Mouse (Mus musculus) ovary, postnatal 10 days (tissue): ENCODE data around the gene Vamp3.
A peak's percentile ranks its signal among the peaks of the same experiment; 100 is the strongest.

Source experiments
- DNase-seq: peaks from one replicate; pipeline ENCODE4 v3.0.0; 2022; ENCODE audit warnings: low spot score

Vamp3 gene

GRCm38 (mm10) chr4:151057347-151058321, at the start of gene Vamp3:
Gene Vamp3 (minus strand): TSS chr4:151057963.
- DNase-seq: peak; percentile 91

DNA sequence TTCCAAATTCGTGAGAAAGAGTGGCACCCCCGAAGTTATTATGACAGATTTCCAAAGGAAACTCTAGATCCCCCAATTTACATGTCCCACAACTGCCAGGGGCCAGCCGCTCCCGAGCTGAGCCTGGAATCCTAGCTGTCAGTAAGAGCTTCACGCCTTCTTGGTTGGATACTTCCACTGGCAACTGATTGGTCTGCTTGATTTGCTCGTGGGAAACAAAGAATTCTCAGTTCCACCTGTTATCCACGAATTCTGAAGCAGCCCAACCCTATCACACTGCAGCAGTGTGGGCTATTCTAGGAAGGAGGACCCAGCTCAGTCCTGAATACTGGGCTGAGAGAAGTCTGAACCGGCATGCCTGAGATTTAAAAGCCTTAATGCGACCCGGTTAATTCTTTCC, 48.7 kb upstream of the Vamp3 start:
- DNase-seq: no peak

- no peak for DNase-seq
These were observed 48.1 kb upstream of the Vamp3 start for GRCm38 (mm10) chr4:151105886-151106285.

DNA sequence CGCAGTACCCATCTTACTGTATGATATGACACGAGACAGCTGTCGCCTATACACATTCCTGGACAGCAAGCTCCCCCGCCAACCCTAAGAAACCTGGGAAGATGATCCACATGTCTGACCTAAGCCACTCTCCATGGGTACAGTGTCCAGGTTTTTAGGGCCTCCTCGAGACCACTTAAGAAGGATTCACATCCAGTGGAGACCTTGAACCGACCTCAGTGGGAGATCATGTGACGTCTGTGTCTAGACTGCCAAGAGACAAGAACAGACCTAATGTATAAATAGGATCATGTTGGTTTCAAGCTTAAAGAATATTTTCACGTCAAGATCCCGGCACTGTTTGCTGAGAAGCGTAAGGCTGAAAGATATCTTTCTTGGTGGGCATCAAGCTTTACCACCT, 46.4 kb upstream of the Vamp3 start:
- DNase-seq: no peak

DNA sequence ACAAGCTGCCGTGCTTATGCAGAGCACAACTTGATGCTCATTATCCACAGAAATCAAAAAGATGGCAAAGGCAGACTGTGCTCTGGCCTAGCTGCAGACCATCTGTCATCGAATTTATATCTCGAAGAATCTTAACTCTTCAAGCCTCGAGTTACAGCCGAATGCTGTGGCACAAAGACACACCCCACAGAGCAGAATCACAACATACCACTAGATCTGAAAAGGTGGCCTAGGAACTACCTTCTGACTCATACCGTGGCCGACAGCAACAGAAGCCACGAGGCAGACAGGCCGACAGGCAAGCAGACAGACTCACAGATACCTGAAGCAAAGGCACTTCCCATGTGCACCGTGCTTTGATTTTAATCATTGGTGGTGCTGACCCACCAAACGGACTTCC, 45.9 kb upstream of the Vamp3 start:
- DNase-seq: no peak

DNA sequence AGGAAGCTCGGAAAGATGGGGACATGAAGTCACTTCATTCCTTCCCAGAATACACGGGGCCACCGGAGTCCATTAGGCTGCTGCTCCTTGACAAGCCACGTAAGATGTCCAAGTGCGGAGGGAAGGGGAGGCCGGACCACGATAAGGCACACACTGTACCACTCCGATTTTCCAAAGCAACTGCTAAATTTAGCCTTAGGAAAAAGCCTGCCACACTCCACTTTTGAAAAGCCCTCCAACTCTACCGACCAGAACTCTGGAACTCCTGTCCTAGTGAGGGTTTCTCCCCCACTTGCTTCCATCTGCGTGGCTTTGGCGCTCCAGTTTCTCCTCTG, 39.3 kb upstream of the Vamp3 start:
- DNase-seq: no peak

GRCm38 (mm10) chr4:151096334-151097103, 38.8 kb upstream of the Vamp3 start:
- no peak for DNase-seq

- DNase-seq: no peak
These were observed 37.4 kb upstream of the Vamp3 start for GRCm38 (mm10) chr4:151095207-151095606.

GRCm38 (mm10) chr4:151089270-151089669, 31.5 kb upstream of the Vamp3 start, which contains the start of gene Gm13090:
Gene Gm13090 (plus strand): TSS chr4:151089570.
- no peak for DNase-seq

GRCm38 (mm10) chr4:151088819-151089218, 31.1 kb upstream of the Vamp3 start:
- no peak for DNase-seq

DNA sequence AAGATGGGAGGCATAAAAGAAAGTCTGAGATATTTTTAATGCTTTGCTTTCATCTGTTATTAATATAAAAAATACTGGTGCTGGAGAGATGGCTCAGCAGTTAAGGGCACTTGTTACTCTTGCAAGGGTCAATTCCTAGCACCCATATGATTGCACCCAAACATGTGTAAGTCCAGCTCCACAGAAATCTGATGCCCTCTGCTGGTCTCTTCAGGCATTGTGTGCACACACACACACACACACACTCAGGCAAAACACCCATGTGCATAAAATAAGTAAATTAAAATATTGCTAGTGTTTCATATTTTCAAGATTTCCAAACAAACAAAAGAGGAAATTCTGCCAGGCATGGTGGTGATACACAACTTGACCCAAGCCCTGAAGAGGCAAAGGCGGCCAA, 29.6 kb upstream of the Vamp3 start:
- no peak for DNase-seq

- DNase-seq: no peak
These were observed 25.3 kb upstream of the Vamp3 start for GRCm38 (mm10) chr4:151083027-151083426.

- no peak for DNase-seq
These were observed 24.2 kb upstream of the Vamp3 start for GRCm38 (mm10) chr4:151081977-151082376.

- DNase-seq: no peak
These were observed 23.6 kb upstream of the Vamp3 start for GRCm38 (mm10) chr4:151081355-151081754.

DNA sequence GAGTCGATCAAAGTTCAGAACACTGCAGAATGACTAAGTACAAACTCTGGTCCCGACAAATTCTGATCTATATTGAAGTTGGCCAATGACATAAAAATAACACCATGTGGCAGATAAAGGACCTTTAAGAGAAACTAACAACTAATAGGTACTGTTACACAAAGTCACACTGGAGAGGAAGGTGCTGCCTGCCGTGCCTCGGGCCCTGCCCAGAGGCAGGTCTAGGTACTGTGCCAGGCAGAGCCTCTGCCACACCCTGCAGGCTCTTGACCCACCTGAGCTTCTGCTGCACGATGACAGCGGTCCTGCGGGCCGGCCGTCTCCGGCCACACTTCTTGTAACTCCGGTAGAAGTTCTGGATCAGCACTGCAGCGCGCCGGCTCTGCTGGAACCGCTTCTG, 17.1 kb upstream of the Vamp3 start:
- DNase-seq: no peak

- DNase-seq: peak; percentile 69
These were observed 15.5 kb upstream of the Vamp3 start for GRCm38 (mm10) chr4:151073108-151073744.

DNA sequence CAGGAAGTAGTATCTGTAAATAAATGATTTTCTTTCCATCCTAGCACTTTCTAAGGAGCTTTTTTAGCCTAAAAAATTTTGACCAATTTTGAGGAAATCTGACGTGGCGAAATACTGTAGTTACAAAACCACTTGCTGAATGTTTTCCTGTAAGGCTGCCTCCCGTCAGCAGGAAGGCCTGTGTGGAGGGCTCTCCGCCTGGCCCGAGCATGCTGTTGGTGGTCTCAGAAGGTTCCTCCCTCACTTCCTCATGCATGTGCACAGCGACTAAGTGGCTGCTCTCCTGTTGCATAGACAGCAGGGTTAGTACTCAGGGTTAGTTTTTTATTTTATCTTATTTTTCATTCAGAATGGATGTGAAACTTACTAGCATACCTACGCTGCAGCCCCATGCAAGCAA, 13.2 kb upstream of the Vamp3 start:
- DNase-seq: no peak

- DNase-seq: no peak
These were observed 11.0 kb upstream of the Vamp3 start for GRCm38 (mm10) chr4:151068751-151069150.

DNA sequence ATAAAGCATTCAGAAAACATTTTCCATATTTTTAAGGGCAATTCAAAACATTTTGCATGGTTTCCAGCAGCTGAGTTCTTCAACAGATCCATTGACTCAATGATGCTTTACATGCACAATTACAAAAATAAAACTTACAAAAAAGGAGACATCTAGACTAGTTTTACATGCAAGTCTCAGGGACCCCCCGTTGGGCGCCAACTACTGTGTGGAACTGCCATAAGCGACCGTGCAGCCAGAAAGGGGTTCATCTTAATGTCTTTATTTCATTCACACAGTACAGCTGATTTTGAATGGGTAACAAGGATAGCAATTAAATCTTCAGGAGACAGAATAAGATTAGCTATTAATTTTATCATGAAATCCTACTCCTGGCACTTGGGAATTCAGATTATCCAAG, 1.8 kb upstream of the Vamp3 start:
- DNase-seq: no peak

DNA sequence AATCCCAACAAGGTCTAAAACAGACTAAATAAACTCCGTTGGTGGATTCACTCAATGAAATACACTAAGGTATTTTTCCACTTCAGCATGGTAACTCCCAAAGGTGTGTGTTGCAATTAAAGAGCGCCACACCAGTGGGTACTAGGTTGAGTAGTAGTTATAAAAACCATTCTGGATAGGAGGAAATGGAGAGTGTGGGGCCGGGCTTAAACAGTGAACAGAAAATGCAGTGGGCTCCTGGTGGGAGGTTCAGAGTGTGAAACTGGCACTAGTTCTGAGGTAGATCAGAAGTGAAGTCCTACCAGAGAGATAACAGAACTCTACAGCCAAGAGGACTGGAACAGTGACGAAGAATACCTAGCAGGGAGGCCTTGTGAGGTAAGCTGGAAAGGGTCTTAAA, 871 bp upstream of the Vamp3 start:
- DNase-seq: no peak

DNA sequence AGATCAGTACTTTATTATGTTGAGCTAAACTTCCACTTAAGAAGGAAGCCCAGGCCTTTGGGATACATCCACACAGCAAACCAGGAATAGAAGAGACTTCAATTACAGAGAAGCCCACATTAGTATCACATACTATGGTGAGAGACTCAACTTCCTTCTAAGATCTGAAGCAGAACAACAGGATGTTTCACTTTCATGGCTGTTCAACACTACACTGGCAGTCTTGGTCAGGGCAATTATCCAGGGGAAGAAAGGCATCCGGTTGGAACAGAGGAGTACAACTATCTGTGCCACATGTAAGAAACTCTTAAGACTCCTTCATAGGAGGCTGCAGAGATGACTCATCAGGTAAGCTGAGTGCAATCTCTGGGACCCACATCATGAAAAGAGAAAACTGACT, 6.6 kb downstream of the Vamp3 start:
- DNase-seq: no peak

- DNase-seq: no peak
These were observed 11.2 kb downstream of the Vamp3 start for GRCm38 (mm10) chr4:151046524-151046923.
